Mouse (Mus musculus) heart, embryonic 14.5 days (tissue): Measurements from ENCODE around the gene Zfp658. TPM values are rescaled to one million over a fixed set of nuclear protein-coding genes. Genes with fewer than 3 reads are reported as not detected.
A peak's percentile ranks its signal among the peaks of the same experiment; 100 is the strongest.

Source experiments
- ATAC-seq: fragments of 200-750 bp; cut with Nextera tagmentation; 2 replicates; pipeline ENCODE4 v1.8.0; 2017; ENCODE audit warnings: low read depth, moderate TSS enrichment; ENCODE audit not compliant: insufficient number of reproducible peaks, insufficient read depth, low FRiP score
- H3K27ac ChIP-seq, 2 experiments: fragments of 200-500 bp in 1 of 2; fragments of 300-500 bp in 1 of 2; sonication (generic) in 1 of 2; replicated peaks in 1 of 2; 2 replicates each; pipeline ENCODE4 v1.5.1; 2012 to 2014; ENCODE audit warnings: low read depth in 2 of 2, low read length in 2 of 2, control low read depth in 1 of 2, mild to moderate bottlenecking in 1 of 2, mixed read lengths in 1 of 2; ENCODE audit not compliant: control insufficient read depth in 1 of 2, insufficient read depth in 1 of 2
- H3K27me3 ChIP-seq: fragments of 300-500 bp; sonication (generic); 2 replicates; pipeline ENCODE4 v1.6.1; 2014; ENCODE audit warnings: mild to moderate bottlenecking, low read length, control low read depth; ENCODE audit not compliant: control insufficient read depth, insufficient read depth
- H3K36me3 ChIP-seq: fragments of 300-500 bp; sonication (generic); 2 replicates; pipeline ENCODE4 v1.6.1; 2014; ENCODE audit warnings: mild to moderate bottlenecking, control low read depth, low read length, mixed read lengths; ENCODE audit not compliant: control insufficient read depth, insufficient read depth
- H3K4me1 ChIP-seq, 2 experiments: fragments of 200-500 bp in 1 of 2; fragments of 300-500 bp in 1 of 2; sonication (generic) in 1 of 2; 2 replicates each; pipeline ENCODE4 v1.6.1; 2012 to 2014; ENCODE audit warnings: low read length in 2 of 2, control low read depth in 1 of 2, mixed read lengths in 1 of 2; ENCODE audit not compliant: control insufficient read depth in 2 of 2, insufficient read depth in 2 of 2
- H3K4me2 ChIP-seq: fragments of 300-500 bp; sonication (generic); 2 replicates; pipeline ENCODE4 v1.6.1; 2014; ENCODE audit warnings: mild to moderate bottlenecking, low read length
- H3K4me3 ChIP-seq, 2 experiments: fragments of 200-500 bp in 1 of 2; fragments of 300-500 bp in 1 of 2; sonication (generic) in 1 of 2; 2 replicates each; pipeline ENCODE4 v1.5.1; 2012 to 2014; ENCODE audit warnings: low read length in 2 of 2, mild to moderate bottlenecking in 2 of 2, control low read depth in 1 of 2, low read depth in 1 of 2, moderate library complexity in 1 of 2; ENCODE audit not compliant: control insufficient read depth in 1 of 2, insufficient read depth in 1 of 2
- H3K9ac ChIP-seq: fragments of 300-500 bp; sonication (generic); 2 replicates; pipeline ENCODE4 v1.6.1; 2014; ENCODE audit warnings: mild to moderate bottlenecking, low read length
- H3K9me3 ChIP-seq: fragments of 300-500 bp; sonication (generic); 2 replicates; pipeline ENCODE4 v1.6.1; 2016; ENCODE audit warnings: low read length, control low read depth; ENCODE audit not compliant: control insufficient read depth
- WGBS: fragments of 180-500 bp; shearing (Covaris S2); extraction: QIAGEN DNeasy Blood & Tissue Kit; methylation state at CpG from one replicate; pipeline ENCODE4 v1.1.7; 2014; 5-methylcytosine and 5-hydroxymethylcytosine counted together
- polyA plus RNA-seq: library from polyadenylated mRNA; unstranded; fragments of >200 nt; fragmentation: Nextera tagmentation; extraction: Ambion mirVana; gene quantifications from 2 replicates; pipeline ENCODE4 v1.2.1, GENCODE M21; 2014

The Zfp658 gene
- polyA plus RNA-seq, 1 experiment from 2014 or later = 1.3 TPM

- no peak for ATAC-seq
- H3K4me3 ChIP-seq = peak overlapping the region; percentile 11 to 72; a peak in 3 of 4 replicates
- H3K9me3 ChIP-seq = no peaks in the 10 kb centered on the region
- H3K9ac ChIP-seq = peak overlapping the region; percentile 88
- no peak overlapping the region for H3K27ac ChIP-seq
- WGBS = 70% methylated on average over 5 of the region's 5 CpGs
- peaks cover 19% of the 10 kb centered on the region for H3K36me3 ChIP-seq
- peak overlapping the region; percentile 75 for H3K4me2 ChIP-seq
- H3K27me3 ChIP-seq = no peaks in the 10 kb centered on the region
- peaks cover 3 to 11% of the 10 kb centered on the region in 2 experiments; a peak in 3 of 4 replicates for H3K4me1 ChIP-seq
Observed at GRCm38 (mm10) chr7:43580526-43580925, 18.5 kb downstream of the Zfp658 start.

GRCm38 (mm10) chr7:43584790-43585189 is 22.7 kb downstream of the Zfp658 start:
- 90% methylated on average over 5 of the region's 5 CpGs for WGBS
- Histone ChIP-seq H3K9ac (no peak overlapping the region), H3K9me3 (no peaks in the 10 kb centered on the region), H3K4me3 (no peak overlapping the region), H3K27ac (no peak overlapping the region), H3K27me3 (no peaks in the 10 kb centered on the region), H3K4me2 (no peak overlapping the region), H3K36me3 (peaks cover 62% of the 10 kb centered on the region), H3K4me1 (peaks cover 3 to 11% of the 10 kb centered on the region in 2 experiments; a peak in 3 of 4 replicates)
- ATAC-seq = no peak

- Histone ChIP-seq H3K27me3 (no peaks in the 10 kb centered on the region), H3K4me3 (no peak overlapping the region), H3K4me1 (peaks cover 0 to 1% of the 10 kb centered on the region in 2 experiments; a peak in 1 of 4 replicates), H3K4me2 (no peak overlapping the region), H3K9me3 (no peaks in the 10 kb centered on the region), H3K36me3 (no peaks in the 10 kb centered on the region), H3K9ac (no peak overlapping the region), H3K27ac (no peak overlapping the region)
- 24% methylated on average over 5 of the region's 5 CpGs for WGBS
- ATAC-seq = no peak
Observed at GRCm38 (mm10) chr7:43601884-43602283, 39.8 kb downstream of the Zfp658 start.

- no peak within 1 kb of the TSS for H3K27ac ChIP-seq
- H3K4me1 ChIP-seq = peaks cover 3% of the 10 kb centered on the region in 2 experiments; a peak in 2 of 4 replicates
- no peak for ATAC-seq
- no peaks in the 10 kb centered on the region for H3K9me3 ChIP-seq
- no peak within 1 kb of the TSS for H3K9ac ChIP-seq
- peaks cover 6% of the 10 kb centered on the region; the same call in 1 of the 2 replicates for H3K27me3 ChIP-seq
- H3K4me3 ChIP-seq = peak within 1 kb of the TSS; percentile 18 to 25
- 14% methylated on average over 41 of the region's 41 CpGs for WGBS
- H3K36me3 ChIP-seq = no peaks in the 10 kb centered on the region
- peak within 1 kb of the TSS; percentile 62 for H3K4me2 ChIP-seq
Observed at GRCm38 (mm10) chr7:43606896-43607742, 45.1 kb downstream of the Zfp658 start, which contains the start of gene Zfp819. Gene Zfp819, plus strand, starts transcription at chr7:43607169.

- no peak for ATAC-seq
- WGBS = 45% methylated on average over 5 of the region's 5 CpGs
Observed at GRCm38 (mm10) chr7:43607743-43608287, 45.8 kb downstream of the Zfp658 start.

GRCm38 (mm10) chr7:43608316-43608824 is 46.3 kb downstream of the Zfp658 start:
- Histone ChIP-seq H3K36me3 (no peaks in the 10 kb centered on the region), H3K27me3 (peaks cover 6% of the 10 kb centered on the region; the same call in 1 of the 2 replicates), H3K4me1 (peaks cover 3% of the 10 kb centered on the region in 2 experiments; a peak in 1 of 4 replicates), H3K4me2 (no peak overlapping the region), H3K4me3 (no peak overlapping the region), H3K9me3 (no peaks in the 10 kb centered on the region), H3K9ac (no peak overlapping the region), H3K27ac (no peak overlapping the region)
- WGBS = 67% methylated on average over 7 of the region's 7 CpGs
- ATAC-seq = no peak

More at GRCm38 (mm10) chr7:43607743-43608287, 45.8 kb downstream of the Zfp658 start:
- no peak overlapping the region for H3K9ac ChIP-seq
- H3K36me3 ChIP-seq = no peaks in the 10 kb centered on the region
- peaks cover 3% of the 10 kb centered on the region in 2 experiments; a peak in 1 of 4 replicates for H3K4me1 ChIP-seq
- H3K4me2 ChIP-seq = no peak overlapping the region
- H3K9me3 ChIP-seq = no peaks in the 10 kb centered on the region
- no peak overlapping the region for H3K27ac ChIP-seq
- H3K27me3 ChIP-seq = peaks cover 6% of the 10 kb centered on the region; the same call in 1 of the 2 replicates
- H3K4me3 ChIP-seq = no peak overlapping the region

GRCm38 (mm10) chr7:43613816-43614551 is 51.9 kb downstream of the Zfp658 start:
- Histone ChIP-seq H3K36me3 (no peaks in the 10 kb centered on the region), H3K9me3 (no peaks in the 10 kb centered on the region), H3K4me2 (no peak overlapping the region), H3K4me3 (no peak overlapping the region), H3K27ac (no peak overlapping the region), H3K27me3 (no peaks in the 10 kb centered on the region), H3K9ac (no peak overlapping the region), H3K4me1 (no peaks in the 10 kb centered on the region)
- no peak for ATAC-seq
- 84% methylated on average over 14 of the region's 14 CpGs for WGBS
